Mouse (Mus musculus) kidney, postnatal 36 days (tissue): ENCODE data around the gene Zbtb37.
A peak's percentile ranks its signal among the peaks of the same experiment; 100 is the strongest.
"Not testable (repeated sequence)": the region's sequence is repeated elsewhere in the genome, so short reads cannot be mapped to it uniquely, and the experiment has no call there.

ENCODE experiments used
- DNase-seq, 2 experiments: peaks; one replicate each; pipeline ENCODE4 v3.0.0; 2021 to 2022; ENCODE audit warnings: mixed read lengths in 2 of 2

The Zbtb37 gene

GRCm38 (mm10) chr1:161032345-161032744, 2.3 kb downstream of the Zbtb37 start:
- DNase-seq = peak in 1 of 2 experiments; percentile 28

GRCm38 (mm10) chr1:161031881-161032280, 2.8 kb downstream of the Zbtb37 start:
- no peak for DNase-seq

- DNase-seq = no peak
Observed at GRCm38 (mm10) chr1:161030058-161030457, 4.6 kb downstream of the Zbtb37 start.

GRCm38 (mm10) chr1:161028427-161028826, 6.2 kb downstream of the Zbtb37 start:
- not testable (repeated sequence) for DNase-seq

- DNase-seq = no peak
Observed at GRCm38 (mm10) chr1:161027196-161027595, 7.5 kb downstream of the Zbtb37 start.

GRCm38 (mm10) chr1:161025410-161026210, 9.0 kb downstream of the Zbtb37 start:
- DNase-seq = no peak

- no peak for DNase-seq
Observed at GRCm38 (mm10) chr1:161020051-161020450, 14.6 kb downstream of the Zbtb37 start.

GRCm38 (mm10) chr1:161016378-161016777, 18.3 kb downstream of the Zbtb37 start:
- DNase-seq = no peak

GRCm38 (mm10) chr1:161010436-161010835, 24.2 kb downstream of the Zbtb37 start:
- no peak for DNase-seq

- DNase-seq = no peak
Observed at GRCm38 (mm10) chr1:161008038-161008437, 26.6 kb downstream of the Zbtb37 start.

- no peak for DNase-seq
Observed at GRCm38 (mm10) chr1:161006471-161006870, 28.2 kb downstream of the Zbtb37 start.

- DNase-seq = no peak
Observed at GRCm38 (mm10) chr1:161005526-161005925, 29.1 kb downstream of the Zbtb37 start.

- DNase-seq = peak in 1 of 2 experiments; percentile 11
Observed at GRCm38 (mm10) chr1:161004942-161005341, 29.7 kb downstream of the Zbtb37 start.

- DNase-seq = no peak
Observed at GRCm38 (mm10) chr1:160993851-160994250, 40.8 kb downstream of the Zbtb37 start.

GRCm38 (mm10) chr1:160989395-160989794, 45.3 kb downstream of the Zbtb37 start:
- no peak for DNase-seq

GRCm38 (mm10) chr1:160986881-160987635, 47.6 kb downstream of the Zbtb37 start:
- DNase-seq = peak; percentile 32 to 65

GRCm38 (mm10) chr1:160985477-160985876, 49.2 kb downstream of the Zbtb37 start:
- no peak for DNase-seq

- DNase-seq = not testable (repeated sequence)
Observed at GRCm38 (mm10) chr1:160984731-160985130, 49.9 kb downstream of the Zbtb37 start.

GRCm38 (mm10) chr1:160982887-160983286, 51.8 kb downstream of the Zbtb37 start:
- no peak for DNase-seq

- DNase-seq = no peak
Observed at GRCm38 (mm10) chr1:160981337-160981736, 53.3 kb downstream of the Zbtb37 start.

- peak; percentile 32 to 62 for DNase-seq
Observed at GRCm38 (mm10) chr1:160980537-160981234, 54.0 kb downstream of the Zbtb37 start.

- DNase-seq = no peak
Observed at GRCm38 (mm10) chr1:160980021-160980420, 54.6 kb downstream of the Zbtb37 start.

- no peak for DNase-seq
Observed at GRCm38 (mm10) chr1:160978071-160978735, 56.4 kb downstream of the Zbtb37 start, which contains the start of gene Serpinc1. Gene Serpinc1, plus strand, starts transcription at chr1:160978585.
